Mouse (Mus musculus) C2C12 (cell line): Measurements from ENCODE around the gene Trp53i13.

Experiments used
- CEBPB ChIP-seq: IDR thresholded peaks from one replicate; pipeline ENCODE4 v1.6.1; 2011; ENCODE audit warnings: low read depth, mild to moderate bottlenecking, control low read depth, moderate library complexity
- CTCF ChIP-seq: IDR thresholded peaks from one replicate; pipeline ENCODE4 v1.5.1; 2011; ENCODE audit not compliant: control insufficient read depth, insufficient read depth, insufficient read length
- MAX ChIP-seq: IDR thresholded peaks from one replicate; pipeline ENCODE4 v1.6.1; 2011; ENCODE audit warnings: mild to moderate bottlenecking, control low read depth
- MYOD1 ChIP-seq: IDR thresholded peaks from one replicate; pipeline ENCODE4 v1.6.1; 2011; ENCODE audit warnings: low read depth; ENCODE audit not compliant: control insufficient read depth, insufficient read length
- MYOG ChIP-seq: IDR thresholded peaks from one replicate; pipeline ENCODE4 v1.6.1; 2011; ENCODE audit not compliant: control insufficient read depth, insufficient read length; ENCODE audit errors: extremely low read depth
- USF1 ChIP-seq: IDR thresholded peaks from one replicate; pipeline ENCODE4 v1.6.1; 2011; ENCODE audit warnings: low read depth, mild to moderate bottlenecking, control low read depth, moderate library complexity

GRCm38 (mm10) chr11:77461856-77462255 lies 53.9 kb downstream of the Trp53i13 start:
- TF ChIP-seq MAX (no peak), CEBPB (no peak), CTCF (no peak), USF1 (no peak), MYOG (no peak), MYOD1 (no peak)
